Mouse (Mus musculus): ENCODE results near the gene Tpst2.

GRCm38 (mm10) chr5:112287652-112288051 lies 11.2 kb downstream of the Tpst2 start:
- TF ChIP-seq EP300 (IDR thresholded peaks at IDR 0.05; ENCODE audit: insufficient read depth, low read depth, low read length) (no peak), CTCF (IDR thresholded peaks at IDR 0.05) (no peak), POLR2A (IDR thresholded peaks at IDR 0.05; ENCODE audit: insufficient read depth, low read depth, low read length) (no peak)
